Mouse (Mus musculus): ENCODE data around the gene Pkhd1.

DNA sequence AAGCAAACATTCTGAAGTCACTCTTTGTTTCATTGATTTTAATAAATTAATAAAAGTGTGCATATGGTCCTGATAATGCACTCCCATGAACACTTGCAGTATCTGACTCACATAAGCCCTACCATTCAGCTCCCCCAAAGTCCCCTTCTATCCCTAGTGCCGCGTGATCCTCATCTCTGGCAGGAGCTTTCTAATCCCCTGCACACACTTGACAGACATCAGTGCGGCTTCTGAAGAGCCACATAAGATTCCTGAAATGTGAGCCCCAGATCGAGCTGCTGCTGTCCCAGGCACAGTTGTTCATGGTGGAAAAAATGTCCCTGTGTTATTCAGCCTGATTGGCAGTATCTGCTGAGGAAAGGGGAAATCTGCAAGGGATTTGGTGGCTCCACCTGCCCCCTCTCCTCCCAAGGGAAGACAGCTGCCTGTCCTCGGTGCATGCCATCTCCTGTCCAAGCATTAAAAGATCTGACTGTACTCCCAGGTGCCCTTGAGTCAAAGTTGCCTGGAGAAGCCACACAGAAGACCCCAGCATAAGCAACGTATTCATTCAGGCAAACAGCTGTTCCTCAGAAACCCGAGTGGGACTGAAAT lies 15.5 kb upstream of the Pkhd1 start:
- TF ChIP-seq CTCF (IDR thresholded peaks at IDR 0.05; ENCODE audit: low read depth, low read length) (no peak), POLR2A (IDR thresholded peaks at IDR 0.05; ENCODE audit: borderline replicate concordance, low read depth, low read length) (no peak)

All from bone marrow macrophage, adult 2 months (primary cell).